Mouse (Mus musculus): ENCODE data around the gene S100a10.

DNA sequence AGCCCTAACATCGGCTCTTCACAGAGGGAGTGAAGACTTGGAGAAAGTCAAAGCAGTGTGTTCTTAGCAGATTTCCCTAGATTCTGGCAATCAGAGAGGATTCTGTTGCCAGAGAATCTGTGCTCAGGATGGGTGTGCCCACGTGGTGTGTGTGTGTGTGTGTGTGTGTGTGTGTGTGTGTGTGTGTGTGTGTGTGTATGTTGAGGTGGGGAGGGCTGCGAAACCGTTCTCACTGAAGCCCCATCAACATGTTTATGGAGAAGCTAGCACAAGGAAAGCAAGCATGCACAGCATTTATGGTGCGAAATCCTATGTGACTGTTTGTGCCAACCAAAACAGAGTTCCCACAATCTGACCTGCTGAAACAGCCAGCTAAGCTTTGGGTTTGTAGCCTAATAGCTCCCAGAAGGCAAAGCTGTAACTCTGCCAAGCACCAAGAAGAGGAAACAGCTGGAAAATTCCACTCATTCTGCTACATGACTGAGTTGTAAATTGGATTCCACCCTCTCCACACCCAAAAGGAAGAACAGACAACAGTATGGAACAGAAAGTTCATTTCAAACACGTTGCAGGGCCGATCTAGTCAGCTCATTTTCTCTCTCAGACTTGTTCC is 13.7 kb downstream of the S100a10 start:
- TF ChIP-seq CTCF (IDR thresholded peaks at IDR 0.05; ENCODE audit: borderline replicate concordance, extremely low read depth, insufficient read depth, insufficient read length) (no peak), POLR2A (IDR thresholded peaks at IDR 0.05; ENCODE audit: borderline replicate concordance, extremely low read depth, insufficient read depth, insufficient read length, poor library complexity, severe bottlenecking) (no peak)

Data from brain, embryonic 14.5 days (tissue).